Mouse (Mus musculus): ENCODE data around the gene Zfp672. TPM values are rescaled to one million over a fixed set of nuclear protein-coding genes. Genes with fewer than 3 reads are reported as not detected.

Gene Zfp672
- total and polyA plus RNA-seq, 3 experiments = 31.2 to 38.8 (median 34.9) TPM

DNA sequence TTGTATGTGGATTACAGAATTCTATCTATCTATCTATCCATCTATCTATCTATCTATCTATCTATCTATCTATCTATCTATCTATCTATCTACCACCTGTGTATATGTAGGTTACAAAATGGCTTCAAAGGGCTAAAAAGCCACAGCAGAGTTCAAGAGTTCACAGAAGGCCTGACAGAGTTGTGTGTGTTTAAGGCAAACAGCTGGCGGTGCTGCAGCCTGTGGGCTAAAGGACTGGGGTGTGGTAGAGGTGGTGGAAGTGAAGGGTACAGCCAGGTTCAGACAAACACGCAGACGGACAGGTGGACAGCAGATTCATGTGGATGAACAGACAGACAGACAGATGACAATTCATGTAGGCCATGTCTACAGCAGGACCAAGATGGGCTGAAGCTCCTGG lies 61.9 kb downstream of the Zfp672 start:
- in situ Hi-C loops (cut with MboI; ENCODE audit: low pct_ligation_motif_present, low pct_unique_long_range_greater_than_20kb, low sequenced_read_pairs) (no loop called here), dilution Hi-C loops (cut with MboI; ENCODE audit: extremely low pct_ligation_motif_present, extremely low pct_unique_long_range_greater_than_20kb, low sequenced_read_pairs) (no loop called here)
- Histone ChIP-seq H3K4me1 (ENCODE audit: control insufficient read depth in 1 of 2, insufficient read depth in 2 of 2) (no peaks in the 10 kb centered on the region), H3K9me3 (replicated peaks; ENCODE audit: low read length) (no peaks in the 10 kb centered on the region), H3K79me2 (replicated peaks; ENCODE audit: control insufficient read depth, extremely low read depth, insufficient read depth, poor library complexity, severe bottlenecking) (no peaks in the 10 kb centered on the region), H3K4me2 (ENCODE audit: insufficient read depth, low read depth, poor library complexity, severe bottlenecking) (no peak overlapping the region), H3K27ac (ENCODE audit: insufficient read depth, low read depth) (no peak overlapping the region), H3K4me3 (replicated peaks in 1 of 3; ENCODE audit: low read depth in 2 of 3, low read length in 2 of 3, poor library complexity in 1 of 3) (no peak overlapping the region), H3K36me3 (replicated peaks in 1 of 2; ENCODE audit: control insufficient read depth in 1 of 2, insufficient read depth in 1 of 2, low read length in 1 of 2) (no peaks in the 10 kb centered on the region), H3K27me3 (replicated peaks) (peaks cover 70% of the 10 kb centered on the region), H3K9ac (ENCODE audit: insufficient read depth, low read depth) (no peak overlapping the region)
- no peak for TF ChIP-seq MAFK (IDR thresholded peaks at IDR 0.05; ENCODE audit: insufficient replicate concordance, low read length)
- no peak for DNase-seq (ENCODE audit: extremely low read depth)

Other genes starting within 250 kb of the Zfp672 start
Only the 20 nearest of the 21 such genes appear.
- gene Gm12248, start 237.2 kb downstream of the Zfp672 start, total RNA-seq (2012; rRNA removed) = 0.13 TPM in 1 of 2 replicates, not detected in the other
- not detected in 2 replicates for gene Gm12248, start 237.2 kb downstream of the Zfp672 start, total RNA-seq (2014; rRNA removed)
- gene Gm12248, start 237.2 kb downstream of the Zfp672 start, polyA plus RNA-seq (2012; ENCODE audit: insufficient read length, low read depth) = not detected in 2 replicates
- gene Cnot8, start 226.2 kb downstream of the Zfp672 start, total RNA-seq (2012; rRNA removed) = 90.2 and 93.8 TPM in 2 replicates
- 127 and 134 TPM in 2 replicates for gene Cnot8, start 226.2 kb downstream of the Zfp672 start, total RNA-seq (2014; rRNA removed)
- 91.9 and 102 TPM in 2 replicates for gene Cnot8, start 226.2 kb downstream of the Zfp672 start, polyA plus RNA-seq (2012; ENCODE audit: insufficient read length, low read depth)
- gene Gemin5, start 161.8 kb downstream of the Zfp672 start, total RNA-seq (2012; rRNA removed) = 88.6 and 101 TPM in 2 replicates
- 63.7 and 66.7 TPM in 2 replicates for gene Gemin5, start 161.8 kb downstream of the Zfp672 start, total RNA-seq (2014; rRNA removed)
- gene Gemin5, start 161.8 kb downstream of the Zfp672 start, polyA plus RNA-seq (2012; ENCODE audit: insufficient read length, low read depth) = 81.7 and 89.6 TPM in 2 replicates
- gene Mrpl22, start 158.7 kb downstream of the Zfp672 start, total RNA-seq (2012; rRNA removed) = 89.1 and 112 TPM in 2 replicates
- 115 and 124 TPM in 2 replicates for gene Mrpl22, start 158.7 kb downstream of the Zfp672 start, total RNA-seq (2014; rRNA removed)
- 110 and 133 TPM in 2 replicates for gene Mrpl22, start 158.7 kb downstream of the Zfp672 start, polyA plus RNA-seq (2012; ENCODE audit: insufficient read length, low read depth)
- 115 and 143 TPM in 2 replicates for gene Igtp, start 130.8 kb downstream of the Zfp672 start, total RNA-seq (2012; rRNA removed)
- 107 and 108 TPM in 2 replicates for gene Igtp, start 130.8 kb downstream of the Zfp672 start, total RNA-seq (2014; rRNA removed)
- 66.1 and 70.3 TPM in 2 replicates for gene Igtp, start 130.8 kb downstream of the Zfp672 start, polyA plus RNA-seq (2012; ENCODE audit: insufficient read length, low read depth)
- gene Irgm2, start 130.7 kb downstream of the Zfp672 start, total RNA-seq (2012; rRNA removed) = 4.3 and 4.7 TPM in 2 replicates
- 3.8 and 4.3 TPM in 2 replicates for gene Irgm2, start 130.7 kb downstream of the Zfp672 start, total RNA-seq (2014; rRNA removed)
- gene Irgm2, start 130.7 kb downstream of the Zfp672 start, polyA plus RNA-seq (2012; ENCODE audit: insufficient read length, low read depth) = 4.7 and 5.2 TPM in 2 replicates
- gene 4930438A08Rik, start 55.5 kb downstream of the Zfp672 start, total RNA-seq (2012; rRNA removed) = not detected in 2 replicates
- gene 4930438A08Rik, start 55.5 kb downstream of the Zfp672 start, total RNA-seq (2014; rRNA removed) = not detected in 2 replicates
- gene 4930438A08Rik, start 55.5 kb downstream of the Zfp672 start, polyA plus RNA-seq (2012; ENCODE audit: insufficient read length, low read depth) = not detected in 2 replicates
- 14.7 and 18.7 TPM in 2 replicates for gene Zfp692, start 23.3 kb downstream of the Zfp672 start, total RNA-seq (2012; rRNA removed)
- 13.1 and 14.2 TPM in 2 replicates for gene Zfp692, start 23.3 kb downstream of the Zfp672 start, total RNA-seq (2014; rRNA removed)
- gene Zfp692, start 23.3 kb downstream of the Zfp672 start, polyA plus RNA-seq (2012; ENCODE audit: insufficient read length, low read depth) = 17.6 and 17.7 TPM in 2 replicates
- 26.1 and 27.7 TPM in 2 replicates for gene Sh3bp5l, start 385 bp upstream of the Zfp672 start, total RNA-seq (2012; rRNA removed)
- gene Sh3bp5l, start 385 bp upstream of the Zfp672 start, total RNA-seq (2014; rRNA removed) = 18.1 and 18.6 TPM in 2 replicates
- gene Sh3bp5l, start 385 bp upstream of the Zfp672 start, polyA plus RNA-seq (2012; ENCODE audit: insufficient read length, low read depth) = 22.2 and 22.8 TPM in 2 replicates
- not detected in 2 replicates for gene Lypd8, start 48.7 kb upstream of the Zfp672 start, total RNA-seq (2012; rRNA removed)
- gene Lypd8, start 48.7 kb upstream of the Zfp672 start, total RNA-seq (2014; rRNA removed) = not detected in 2 replicates
- gene Lypd8, start 48.7 kb upstream of the Zfp672 start, polyA plus RNA-seq (2012; ENCODE audit: insufficient read length, low read depth) = not detected in 2 replicates
- gene 1810065E05Rik, start 90.8 kb upstream of the Zfp672 start, total RNA-seq (2012; rRNA removed) = not detected in 2 replicates
- not detected in 2 replicates for gene 1810065E05Rik, start 90.8 kb upstream of the Zfp672 start, total RNA-seq (2014; rRNA removed)
- gene 1810065E05Rik, start 90.8 kb upstream of the Zfp672 start, polyA plus RNA-seq (2012; ENCODE audit: insufficient read length, low read depth) = not detected in 2 replicates
- not detected in 2 replicates for gene Gm12253, start 102.2 kb upstream of the Zfp672 start, total RNA-seq (2012; rRNA removed)
- gene Gm12253, start 102.2 kb upstream of the Zfp672 start, total RNA-seq (2014; rRNA removed) = not detected in 2 replicates
- not detected in 2 replicates for gene Gm12253, start 102.2 kb upstream of the Zfp672 start, polyA plus RNA-seq (2012; ENCODE audit: insufficient read length, low read depth)
- gene Lypd9, start 122.6 kb upstream of the Zfp672 start, total RNA-seq (2012; rRNA removed) = not detected in 2 replicates
- not detected in 2 replicates for gene Lypd9, start 122.6 kb upstream of the Zfp672 start, total RNA-seq (2014; rRNA removed)
- gene Lypd9, start 122.6 kb upstream of the Zfp672 start, polyA plus RNA-seq (2012; ENCODE audit: insufficient read length, low read depth) = not detected in 2 replicates
- not detected in 2 replicates for gene Olfr30, start 131.9 kb upstream of the Zfp672 start, total RNA-seq (2012; rRNA removed)
- gene Olfr30, start 131.9 kb upstream of the Zfp672 start, total RNA-seq (2014; rRNA removed) = not detected in 2 replicates
- gene Olfr30, start 131.9 kb upstream of the Zfp672 start, polyA plus RNA-seq (2012; ENCODE audit: insufficient read length, low read depth) = not detected in 2 replicates
- not detected in 2 replicates for gene Olfr332, start 162.2 kb upstream of the Zfp672 start, total RNA-seq (2012; rRNA removed)
- gene Olfr332, start 162.2 kb upstream of the Zfp672 start, total RNA-seq (2014; rRNA removed) = not detected in 2 replicates
- gene Olfr332, start 162.2 kb upstream of the Zfp672 start, polyA plus RNA-seq (2012; ENCODE audit: insufficient read length, low read depth) = not detected in 2 replicates
- gene Olfr331, start 172.2 kb upstream of the Zfp672 start, total RNA-seq (2012; rRNA removed) = not detected in 2 replicates
- not detected in 2 replicates for gene Olfr331, start 172.2 kb upstream of the Zfp672 start, total RNA-seq (2014; rRNA removed)
- gene Olfr331, start 172.2 kb upstream of the Zfp672 start, polyA plus RNA-seq (2012; ENCODE audit: insufficient read length, low read depth) = not detected in 2 replicates
- gene Olfr330, start 204.5 kb upstream of the Zfp672 start, total RNA-seq (2012; rRNA removed) = not detected in 2 replicates
- gene Olfr330, start 204.5 kb upstream of the Zfp672 start, total RNA-seq (2014; rRNA removed) = not detected in 2 replicates
- not detected in 2 replicates for gene Olfr330, start 204.5 kb upstream of the Zfp672 start, polyA plus RNA-seq (2012; ENCODE audit: insufficient read length, low read depth)
- not detected in 2 replicates for gene Olfr329-ps, start 216.1 kb upstream of the Zfp672 start, total RNA-seq (2012; rRNA removed)
- gene Olfr329-ps, start 216.1 kb upstream of the Zfp672 start, total RNA-seq (2014; rRNA removed) = not detected in 2 replicates
- gene Olfr329-ps, start 216.1 kb upstream of the Zfp672 start, polyA plus RNA-seq (2012; ENCODE audit: insufficient read length, low read depth) = not detected in 2 replicates
- not detected in 2 replicates for gene Olfr328, start 225.3 kb upstream of the Zfp672 start, total RNA-seq (2012; rRNA removed)
- gene Olfr328, start 225.3 kb upstream of the Zfp672 start, total RNA-seq (2014; rRNA removed) = not detected in 2 replicates
- gene Olfr328, start 225.3 kb upstream of the Zfp672 start, polyA plus RNA-seq (2012; ENCODE audit: insufficient read length, low read depth) = not detected in 2 replicates
- not detected in 2 replicates for gene Olfr224, start 240.2 kb upstream of the Zfp672 start, total RNA-seq (2012; rRNA removed)
- not detected in 2 replicates for gene Olfr224, start 240.2 kb upstream of the Zfp672 start, total RNA-seq (2014; rRNA removed)
- gene Olfr224, start 240.2 kb upstream of the Zfp672 start, polyA plus RNA-seq (2012; ENCODE audit: insufficient read length, low read depth) = not detected in 2 replicates